Mouse (Mus musculus) forebrain, embryonic 16.5 days (tissue): ENCODE results near the gene Metap2. TPM values are rescaled to one million over a fixed set of nuclear protein-coding genes. Genes with fewer than 3 reads are reported as not detected.

ENCODE experiments used
- polyA plus RNA-seq: library from polyadenylated mRNA; unstranded; fragments of >200 nt; fragmentation: Nextera tagmentation; extraction: Ambion mirVana; gene quantifications from 2 replicates; pipeline ENCODE4 v1.2.1, GENCODE M21; 2015

The Metap2 gene
- polyA plus RNA-seq, 1 experiment from 2014 or later: 147 TPM

Other genes starting within 250 kb of the Metap2 start
- gene Usp44, start 65.5 kb downstream of the Metap2 start, polyA plus RNA-seq: 0.57 and 0.82 TPM in 2 replicates
- 67.1 and 71.4 TPM in 2 replicates for gene Vezt, start 138.7 kb upstream of the Metap2 start, polyA plus RNA-seq
- 1.6 and 1.8 TPM in 2 replicates for gene Fgd6, start 138.9 kb upstream of the Metap2 start, polyA plus RNA-seq